8 mouse cellular contexts compared by ENCODE assay signal in the genomic region with DNA sequence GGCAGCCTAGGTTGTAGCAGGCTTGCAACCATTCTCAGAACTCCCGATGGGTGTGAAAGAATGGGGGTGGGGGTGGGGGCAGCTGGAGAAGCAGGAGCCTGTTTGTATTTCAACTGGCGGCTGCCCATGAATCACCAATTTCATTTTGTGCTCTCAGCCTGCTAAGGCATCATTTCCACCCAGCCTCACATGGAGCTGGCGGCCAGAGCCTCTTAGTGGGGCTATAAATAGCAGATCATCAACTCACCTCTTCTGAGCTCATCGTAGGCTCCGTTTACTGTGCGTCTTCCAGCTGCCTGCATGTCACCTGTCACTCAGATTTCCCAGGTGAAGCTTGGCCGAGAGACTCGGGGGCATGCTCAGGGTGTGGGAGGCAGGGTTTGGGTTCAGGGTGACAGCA. TPM values are rescaled to one million over a fixed set of nuclear protein-coding genes. Genes with fewer than 3 reads are reported as not detected.
DNase-seq lines count a peak whose midpoint lies in the region; ATAC-seq and TF ChIP-seq lines count a peak whose summit lies in the region.

No protein-coding gene starts in this region.

- H3K27me3 ChIP-seq in hindbrain, postnatal 0 days (ENCODE audit: insufficient read depth, low read length) = no peaks in the 10 kb centered on the region
- no peaks in the 10 kb centered on the region for H3K27me3 ChIP-seq in hindbrain, embryonic 11.5 days (ENCODE audit: control insufficient read depth, insufficient read depth, low read length)
- H3K27me3 ChIP-seq in Patski = no peaks in the 10 kb centered on the region

- 28% methylated on average over 8 of the region's 8 CpGs for WGBS in hindbrain, postnatal 0 days
- WGBS in hindbrain, embryonic 11.5 days = 48% methylated on average over 8 of the region's 8 CpGs

- no peak for TF ChIP-seq CTCF in hindbrain, postnatal 0 days (IDR thresholded peaks at IDR 0.05; ENCODE audit: low read depth)
- TF ChIP-seq CTCF in Patski (IDR thresholded peaks at IDR 0.05) = no peak

- H3K9me3 ChIP-seq in hindbrain, postnatal 0 days (ENCODE audit: low read length) = no peaks in the 10 kb centered on the region
- H3K9me3 ChIP-seq in hindbrain, embryonic 11.5 days (ENCODE audit: control insufficient read depth, low read length) = no peaks in the 10 kb centered on the region

- ATAC-seq in hindbrain, postnatal 0 days = peak; percentile 60
- ATAC-seq in hindbrain, embryonic 11.5 days (ENCODE audit: low FRiP score) = no peak
- peak; percentile 53 for ATAC-seq in Patski

- in situ Hi-C loops in Patski (cut with MboI; ENCODE audit: low pct_unique_long_range_greater_than_20kb) = no loop called here

- no peaks in the 10 kb centered on the region for H3K36me3 ChIP-seq in hindbrain, postnatal 0 days (ENCODE audit: insufficient read depth, low read length)
- H3K36me3 ChIP-seq in hindbrain, embryonic 11.5 days (ENCODE audit: control insufficient read depth, insufficient read depth, low read length) = no peaks in the 10 kb centered on the region

- H3K9ac ChIP-seq in hindbrain, postnatal 0 days (replicated peaks; ENCODE audit: low read length) = no peak overlapping the region; the same call in 1 of the 2 replicates
- no peak overlapping the region for H3K9ac ChIP-seq in hindbrain, embryonic 11.5 days (ENCODE audit: low read depth, low read length)

- DNase-seq in hindbrain, postnatal 0 days (ENCODE audit: low spot score) = peak; percentile 53
- no peak for DNase-seq in hindbrain, embryonic 11.5 days (ENCODE audit: low spot score)
- no peak for DNase-seq in Patski (ENCODE audit: low read depth, low spot score)
- peak; percentile 58 to 60 for DNase-seq in frontal cortex, postnatal 36 days (ENCODE audit: low spot score in 2 of 2)
- DNase-seq in left cerebral cortex, postnatal 25 days (ENCODE audit: low spot score in 2 of 2) = peak; percentile 54 to 85
- no peak for DNase-seq in spleen, adult 12 weeks (ENCODE audit: low spot score)
- no peak for DNase-seq in kidney, adult 9 months
- no peak for DNase-seq in urinary bladder, adult 18-20 months (ENCODE audit: low spot score in 2 of 2)

- CTCF ChIA-PET in Patski (lab: Charles Lee) = interaction anchor here (0.8 to 3.4 kb wide), 4 partner anchors 9 to 22 kb away, joined by 3 to 12 read pairs (median 8); a partner anchor contains a TSS

- no peak overlapping the region for H3K4me3 ChIP-seq in hindbrain, postnatal 0 days (ENCODE audit: low read length)
- no peak overlapping the region for H3K4me3 ChIP-seq in hindbrain, embryonic 11.5 days (ENCODE audit: low read depth, low read length)

- H3K4me1 ChIP-seq in hindbrain, postnatal 0 days (ENCODE audit: insufficient read depth, low read length) = peaks cover 10% of the 10 kb centered on the region; the same call in 1 of the 2 replicates
- H3K4me1 ChIP-seq in hindbrain, embryonic 11.5 days (replicated peaks; ENCODE audit: control insufficient read depth, insufficient read depth, low read length) = peaks cover 3% of the 10 kb centered on the region; the same call in 1 of the 2 replicates

- H3K27ac ChIP-seq in hindbrain, postnatal 0 days = peak overlapping the region; percentile 54
- H3K27ac ChIP-seq in hindbrain, embryonic 11.5 days (ENCODE audit: low read depth, low read length) = no peak overlapping the region

- no peak overlapping the region for H3K4me2 ChIP-seq in hindbrain, postnatal 0 days (ENCODE audit: low read depth, low read length)
- no peak overlapping the region for H3K4me2 ChIP-seq in hindbrain, embryonic 11.5 days (replicated peaks; ENCODE audit: low read depth, low read length)

- POLR2A ChIA-PET in Patski (lab: Charles Lee) = interaction anchor here (1.2 to 2.0 kb wide), 3 partner anchors 21 to 88 kb away, joined by 4 to 8 read pairs (median 4); a partner anchor contains a TSS

- intact Hi-C loops in left cerebral cortex, postnatal 25 days (cut with DNase I) = loop anchor here (2.0 kb wide), 1 partner anchor 47 kb away; no protein-coding TSS in a partner anchor

RNA-seq across cellular contexts. Expression of a gene that starts 21.9 kb away (rescaled TPM):
- total RNA-seq in hindbrain, postnatal 0 days (2014; rRNA removed) = 84.6 and 87.8 TPM in 2 replicates
- 99.5 and 104 TPM in 2 replicates for polyA plus RNA-seq in hindbrain, postnatal 0 days (2015; fragmentation: Nextera tagmentation; extraction: Ambion mirVana)
- polyA plus RNA-seq in hindbrain, embryonic 11.5 days (2014; fragmentation: Nextera tagmentation; extraction: Ambion mirVana) = 111 and 134 TPM in 2 replicates
- 32.2 TPM for polyA plus RNA-seq in Patski (2021)
- total RNA-seq in left cerebral cortex, postnatal 25 days (2021) = 10 to 100 TPM; 31.8 to 35.6 TPM

RNA-seq across cellular contexts. Expression of a gene that starts 55.0 kb away (rescaled TPM):
- 123 and 125 TPM in 2 replicates for total RNA-seq in hindbrain, postnatal 0 days (2014; rRNA removed)
- polyA plus RNA-seq in hindbrain, postnatal 0 days (2015; fragmentation: Nextera tagmentation; extraction: Ambion mirVana) = 230 and 236 TPM in 2 replicates
- polyA plus RNA-seq in hindbrain, embryonic 11.5 days (2014; fragmentation: Nextera tagmentation; extraction: Ambion mirVana) = 193 and 205 TPM in 2 replicates
- polyA plus RNA-seq in Patski (2021) = 227 TPM
- total RNA-seq in left cerebral cortex, postnatal 25 days (2021) = 100 to 1,000 TPM; 191 to 200 TPM

RNA-seq across cellular contexts. Expression of a gene that starts 58.5 kb away (rescaled TPM):
- total RNA-seq in hindbrain, postnatal 0 days (2014; rRNA removed) = 12.7 and 16.0 TPM in 2 replicates
- 34.9 and 37.6 TPM in 2 replicates for polyA plus RNA-seq in hindbrain, postnatal 0 days (2015; fragmentation: Nextera tagmentation; extraction: Ambion mirVana)
- polyA plus RNA-seq in hindbrain, embryonic 11.5 days (2014; fragmentation: Nextera tagmentation; extraction: Ambion mirVana) = 12.0 and 15.9 TPM in 2 replicates
- polyA plus RNA-seq in Patski (2021) = 6.3 TPM
- 10 to 100 TPM; 12.5 to 12.9 TPM for total RNA-seq in left cerebral cortex, postnatal 25 days (2021)

Comparison
In these comparisons a context has a peak if more than half of its experiments do, and no peak if none do; other contexts are left out.
1. DNase-seq: peak in hindbrain, postnatal 0 days (single experiment), frontal cortex, postnatal 36 days (2 of 2) and left cerebral cortex, postnatal 25 days (2 of 2); none in hindbrain, embryonic 11.5 days (single experiment), Patski (single experiment), spleen, adult 12 weeks (single experiment), kidney, adult 9 months (single experiment) and urinary bladder, adult 18-20 months (0 of 2).